Mouse (Mus musculus): ENCODE results near the gene Unc13d.
"Not testable (repeated sequence)": the region's sequence is repeated elsewhere in the genome, so short reads cannot be mapped to it uniquely, and the experiment has no call there.

Gene Unc13d

DNA sequence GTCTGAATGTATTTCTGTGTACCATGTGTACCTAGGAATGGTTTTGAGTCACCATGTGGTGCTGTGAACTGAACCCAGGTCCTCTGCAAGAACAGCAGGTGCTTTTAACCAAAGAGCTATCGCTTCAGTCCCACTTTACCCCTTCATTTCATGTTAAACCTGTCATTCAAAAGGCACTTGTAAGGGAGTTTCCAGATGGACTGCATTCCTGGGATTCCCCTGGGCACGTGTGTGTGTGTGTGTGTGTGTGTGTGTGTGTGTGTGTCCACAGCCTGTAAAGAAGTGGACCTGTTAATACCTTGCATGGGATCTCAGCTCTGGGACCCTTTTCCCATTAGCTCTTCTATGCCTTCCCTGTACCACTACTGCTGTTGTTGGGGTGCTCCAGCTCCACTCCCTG, 28.2 kb downstream of the Unc13d start:
- no peak for DNase-seq (ENCODE audit: low spot score)

DNA sequence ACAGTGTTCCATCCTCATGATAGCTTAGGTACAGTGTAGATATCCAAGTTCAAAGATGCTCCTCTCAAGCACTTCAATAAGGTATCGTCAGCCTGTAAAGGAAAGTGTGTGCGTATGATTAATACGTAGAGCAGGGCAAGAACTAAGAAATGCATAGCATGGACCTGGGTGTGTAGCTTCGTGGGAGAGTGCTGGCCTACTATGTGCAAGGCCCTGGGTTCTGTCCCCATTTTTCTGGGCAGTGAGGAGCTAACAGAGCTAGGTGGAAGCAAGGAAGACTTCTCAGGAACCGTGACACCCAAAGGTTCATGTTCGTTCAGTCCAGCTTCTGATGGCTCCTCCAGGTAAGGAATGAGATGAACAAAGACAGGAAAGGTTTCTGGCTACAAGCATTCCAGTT, 32.6 kb downstream of the Unc13d start:
- DNase-seq (ENCODE audit: low spot score): no peak

DNA sequence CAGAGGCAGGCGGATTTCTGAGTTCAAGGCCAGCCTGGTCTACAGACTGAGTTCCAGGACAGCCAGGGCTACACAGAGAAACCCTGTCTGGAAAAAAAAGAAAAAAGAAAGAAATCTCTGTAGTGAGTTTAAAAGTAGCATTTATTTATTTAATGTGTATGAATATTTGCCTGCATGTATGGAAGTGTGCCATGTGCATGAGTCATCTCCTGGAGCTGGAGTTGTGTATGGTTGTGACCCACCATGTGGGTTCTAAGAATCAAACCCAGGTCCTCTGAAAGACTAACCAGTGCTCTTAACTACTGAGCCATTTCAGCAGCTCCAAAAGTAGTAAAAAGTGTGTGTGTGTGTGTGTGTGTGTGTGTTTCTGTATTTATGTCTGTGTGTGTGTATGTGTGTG, 34.5 kb downstream of the Unc13d start:
- no peak for DNase-seq (ENCODE audit: low spot score)

DNA sequence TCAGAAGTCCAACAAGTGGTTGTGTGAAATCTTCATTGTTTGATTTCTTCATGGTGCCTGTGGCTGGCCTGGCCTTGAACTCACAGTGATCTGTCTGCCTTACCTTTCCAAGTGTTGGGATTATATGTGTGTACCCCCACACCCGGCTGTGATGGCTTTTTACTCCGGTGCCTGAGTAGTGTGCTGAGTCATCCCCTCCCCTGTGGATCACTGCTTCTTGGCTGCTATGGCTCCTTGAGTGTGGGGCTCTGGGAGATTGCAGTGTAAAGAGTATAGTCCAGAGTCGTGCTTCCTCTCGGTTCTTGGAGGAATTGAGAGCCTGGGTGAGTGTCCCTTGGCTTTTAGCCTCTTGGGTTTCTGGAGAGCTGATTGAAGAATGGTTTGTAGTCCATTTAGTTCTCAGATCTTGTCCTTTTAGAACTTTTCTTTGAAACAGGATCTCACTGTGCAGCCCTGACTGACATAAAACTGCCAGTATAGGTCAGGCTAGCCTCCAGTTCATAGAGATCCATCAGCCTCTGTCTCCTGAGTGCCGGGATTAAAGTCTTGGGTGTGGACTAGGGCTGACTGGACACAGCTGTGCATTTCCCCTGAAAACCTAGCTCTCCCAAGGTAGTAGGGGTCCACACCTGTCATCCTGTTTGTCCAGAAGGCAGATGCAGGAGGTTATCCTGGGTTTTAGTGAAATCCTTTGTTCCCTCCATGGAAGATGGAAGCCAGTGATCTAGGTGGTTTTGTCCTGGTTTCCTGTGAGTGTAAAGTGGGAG, 35.2 kb downstream of the Unc13d start:
- peak; percentile 27 for DNase-seq (ENCODE audit: low spot score)

DNA sequence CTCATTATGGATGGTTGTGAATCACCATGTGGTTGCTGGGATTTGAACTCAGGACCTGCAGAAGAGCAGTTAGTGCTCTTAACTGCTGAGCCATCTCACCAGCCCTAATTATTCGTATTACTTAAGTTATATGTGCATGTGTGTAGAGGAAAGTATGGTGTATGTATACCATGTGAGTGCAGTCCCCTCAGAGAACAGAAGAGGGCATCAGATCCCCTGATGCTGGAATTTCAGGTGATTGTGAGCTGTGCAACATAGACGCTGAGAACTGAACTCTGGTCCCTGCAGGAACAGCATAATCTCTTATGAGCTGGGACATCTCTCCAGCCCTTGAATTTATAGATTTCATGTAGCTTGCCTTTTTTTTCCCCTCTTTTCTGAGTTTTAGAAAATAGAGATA, 35.9 kb downstream of the Unc13d start:
- no peak for DNase-seq (ENCODE audit: low spot score)

DNA sequence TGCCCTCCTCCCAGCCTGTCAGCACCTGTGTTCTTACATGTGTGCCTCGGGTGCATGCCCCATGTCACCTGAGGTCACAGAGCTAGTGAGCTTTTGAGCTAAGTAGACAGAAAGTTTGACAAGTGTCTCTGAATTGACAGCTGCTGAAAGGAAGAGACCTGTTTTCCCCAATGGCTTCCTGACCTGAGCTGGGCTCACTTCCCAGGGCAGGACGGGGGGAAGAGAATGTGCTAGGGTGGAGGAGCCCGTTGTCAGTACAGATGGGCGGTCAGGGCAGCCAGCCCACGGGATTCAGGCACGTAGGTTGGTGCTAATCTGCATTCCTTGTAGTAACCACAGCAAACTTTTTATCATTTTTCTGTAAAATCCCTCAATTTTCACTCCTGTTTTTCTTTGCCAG, 37.2 kb downstream of the Unc13d start:
- no peak for DNase-seq (ENCODE audit: low spot score)

DNA sequence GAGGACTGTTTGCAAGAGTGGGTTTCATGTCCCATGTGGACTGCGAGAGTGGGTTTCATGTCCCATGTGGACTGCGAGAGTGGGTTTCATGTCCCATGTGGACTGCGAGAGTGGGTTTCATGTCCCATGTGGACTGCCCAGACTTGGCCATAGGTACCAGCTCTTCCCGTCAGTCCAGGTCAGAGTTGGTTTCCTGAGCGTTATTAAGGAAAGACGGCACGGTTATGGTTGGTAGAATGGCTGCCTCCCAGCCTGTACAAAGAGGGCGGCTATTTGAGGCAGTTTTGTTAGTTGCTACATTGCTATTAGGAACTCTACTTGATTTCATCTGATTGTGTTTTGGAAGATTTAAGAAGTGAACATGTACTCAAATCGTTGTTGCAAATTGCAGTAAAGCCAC, 39.9 kb downstream of the Unc13d start:
- DNase-seq (ENCODE audit: low spot score): no peak

DNA sequence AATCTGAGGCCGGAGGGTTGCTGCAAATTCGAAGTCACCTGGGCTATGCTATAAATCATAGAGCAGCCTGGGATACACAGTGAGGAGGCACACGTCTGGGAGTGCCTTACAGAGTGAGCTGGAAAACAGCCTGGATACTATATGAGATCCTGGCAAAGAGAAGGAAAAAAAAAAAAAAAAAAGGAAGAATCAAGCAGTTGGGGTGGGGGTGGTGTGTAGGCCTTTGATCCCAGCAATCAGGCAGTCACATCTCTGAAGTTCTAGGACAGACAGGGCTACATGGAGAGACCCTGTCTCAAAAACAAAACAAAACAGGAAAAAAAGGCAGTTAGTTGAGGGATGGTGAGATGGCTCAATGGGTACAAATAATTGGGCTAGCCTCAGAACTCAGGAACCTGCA, 41.1 kb downstream of the Unc13d start:
- no peak for DNase-seq (ENCODE audit: low spot score)

DNA sequence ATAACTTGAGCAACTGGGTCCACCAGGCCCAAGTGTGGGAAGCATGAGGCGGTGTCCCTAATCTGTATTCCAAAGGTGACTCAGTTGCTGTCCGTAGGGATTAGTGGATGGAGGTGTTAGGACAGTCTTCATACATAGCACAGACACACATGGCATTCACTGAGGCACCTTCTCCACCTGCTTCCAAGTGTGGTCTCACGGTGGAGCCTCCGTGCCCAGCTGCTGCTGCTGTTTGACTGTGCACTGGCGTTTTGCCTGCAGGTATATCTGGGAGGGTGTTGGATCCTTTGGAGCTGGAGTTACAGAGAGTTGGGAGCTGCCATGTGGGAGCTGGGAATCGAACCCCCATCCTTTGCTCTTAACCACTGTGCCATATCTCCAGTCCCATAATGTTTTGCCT, 43.2 kb downstream of the Unc13d start:
- no peak for DNase-seq (ENCODE audit: low spot score)

DNA sequence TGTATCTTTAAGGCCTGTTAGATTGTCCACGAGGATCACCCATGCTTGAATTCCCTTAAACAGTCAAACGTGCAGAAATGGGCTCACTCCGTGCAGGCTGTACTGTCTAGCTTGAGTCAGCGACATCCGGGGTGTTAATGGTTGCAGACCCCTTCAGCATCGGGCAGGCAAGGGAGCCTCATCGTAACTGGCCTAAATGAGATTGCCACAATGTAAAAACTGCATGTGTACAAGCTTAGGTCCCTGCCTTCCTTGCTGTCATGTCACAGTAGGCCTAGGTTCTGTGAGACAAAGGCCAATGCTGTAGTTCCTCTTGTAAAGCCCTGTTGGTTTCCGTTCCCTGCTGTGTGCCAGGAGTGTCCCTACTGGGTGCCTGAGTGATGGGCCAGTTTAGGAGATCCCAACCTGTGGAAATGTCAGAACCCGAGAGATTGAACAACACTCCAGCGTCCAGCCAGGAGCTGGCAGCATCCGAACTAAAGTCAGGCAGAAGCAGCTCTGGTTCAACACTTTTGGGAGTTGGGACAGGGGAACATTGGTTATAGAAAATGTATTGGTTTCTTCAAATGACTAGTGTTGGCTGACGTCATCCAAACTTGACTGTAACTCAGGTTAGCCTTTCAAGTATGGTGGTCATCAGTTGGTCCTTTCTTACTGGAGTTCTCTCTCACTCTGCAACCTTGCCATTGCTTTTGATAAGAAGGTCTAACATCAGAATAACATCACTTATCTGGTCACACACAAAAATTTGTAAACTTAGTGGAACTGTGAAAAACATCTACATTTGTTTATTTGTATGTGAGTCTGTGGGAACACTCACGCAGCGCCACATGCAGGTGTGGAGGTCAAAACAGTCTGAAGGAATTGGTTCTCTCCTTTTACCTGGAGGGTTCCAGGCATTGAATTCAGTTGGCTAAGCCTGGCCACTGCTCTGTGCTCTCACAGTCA, 46.6 kb downstream of the Unc13d start:
- DNase-seq (ENCODE audit: low spot score): no peak

DNA sequence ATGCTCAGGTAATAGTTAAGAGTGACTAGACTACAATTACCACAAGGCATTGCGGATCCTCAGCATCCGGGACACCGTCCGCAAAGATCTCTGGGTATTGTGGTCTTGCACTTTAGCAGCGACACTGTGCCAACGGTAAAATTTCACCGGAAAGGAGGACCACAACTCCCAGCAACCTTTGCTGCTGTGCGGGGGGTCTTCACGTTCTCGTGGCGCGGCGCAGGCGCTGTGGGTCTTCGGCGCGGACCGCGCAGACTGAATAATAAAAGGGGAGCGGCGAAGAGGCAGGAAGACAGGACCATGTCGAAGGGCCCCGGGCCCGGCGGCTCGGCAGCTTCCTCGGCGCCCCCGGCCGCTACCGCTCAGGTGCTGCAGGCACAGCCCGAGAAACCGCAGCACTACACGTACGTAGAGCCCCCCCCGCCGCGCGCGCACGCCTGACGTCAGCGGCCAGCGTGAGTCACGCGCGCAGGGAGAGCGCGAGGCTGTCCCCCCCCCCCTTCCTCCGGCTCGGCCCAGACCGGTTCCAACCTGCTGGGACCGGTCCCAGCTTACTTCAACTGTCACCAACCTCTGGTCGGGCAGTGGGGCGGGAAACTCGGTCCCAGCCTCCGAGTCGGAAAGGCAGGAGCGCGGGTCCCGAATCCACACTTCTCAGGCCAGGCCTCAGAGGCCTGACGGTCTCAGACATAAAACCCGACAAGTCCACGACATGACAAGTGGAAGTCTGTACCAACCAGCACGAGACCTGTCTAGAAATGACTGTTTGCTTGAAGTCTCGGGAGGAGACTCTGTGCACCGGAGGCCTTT, 47.5 kb downstream of the Unc13d start, which contains the start of gene Unk:
Gene Unk (plus strand): TSS at position 235 of the 810 bp plus-strand sequence.
- peak; percentile 99 for DNase-seq (ENCODE audit: low spot score)

DNA sequence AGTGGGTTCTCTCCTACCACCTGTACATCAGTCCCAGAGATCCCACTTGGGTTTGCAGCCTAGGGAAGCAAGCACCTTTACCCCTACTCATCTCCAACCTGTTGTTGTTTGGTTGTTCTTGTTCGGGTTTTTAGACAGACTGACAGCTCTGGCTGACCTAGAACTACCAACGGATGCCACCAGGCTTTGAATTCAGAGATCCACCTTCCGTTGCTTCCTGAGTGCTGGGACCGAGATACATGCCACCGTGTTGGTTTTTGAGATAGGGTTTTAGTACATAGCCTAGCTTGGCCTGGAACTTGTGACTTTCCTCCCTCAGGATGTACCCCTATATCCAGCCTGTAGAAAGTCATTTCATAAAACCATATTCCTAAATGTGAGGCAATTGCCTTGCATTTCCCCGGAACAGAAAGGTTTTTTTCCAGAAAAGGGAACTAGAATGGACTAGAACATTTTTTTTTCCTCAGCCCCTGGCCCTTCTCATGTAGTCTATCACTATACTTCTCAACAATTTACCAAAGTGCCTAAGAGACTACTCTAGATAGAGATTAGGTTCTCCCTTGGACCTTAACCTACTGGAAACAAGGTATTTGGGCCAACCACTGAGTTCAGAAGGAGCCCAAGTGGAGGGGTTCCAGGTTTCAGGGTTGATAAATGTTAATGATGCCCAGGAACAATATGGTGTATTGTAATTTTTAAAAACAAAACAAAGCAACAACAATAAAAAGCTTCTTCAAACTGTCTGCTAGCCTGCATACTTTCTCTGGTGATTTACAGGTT, 48.5 kb downstream of the Unc13d start:
- DNase-seq (ENCODE audit: low spot score): no peak

DNA sequence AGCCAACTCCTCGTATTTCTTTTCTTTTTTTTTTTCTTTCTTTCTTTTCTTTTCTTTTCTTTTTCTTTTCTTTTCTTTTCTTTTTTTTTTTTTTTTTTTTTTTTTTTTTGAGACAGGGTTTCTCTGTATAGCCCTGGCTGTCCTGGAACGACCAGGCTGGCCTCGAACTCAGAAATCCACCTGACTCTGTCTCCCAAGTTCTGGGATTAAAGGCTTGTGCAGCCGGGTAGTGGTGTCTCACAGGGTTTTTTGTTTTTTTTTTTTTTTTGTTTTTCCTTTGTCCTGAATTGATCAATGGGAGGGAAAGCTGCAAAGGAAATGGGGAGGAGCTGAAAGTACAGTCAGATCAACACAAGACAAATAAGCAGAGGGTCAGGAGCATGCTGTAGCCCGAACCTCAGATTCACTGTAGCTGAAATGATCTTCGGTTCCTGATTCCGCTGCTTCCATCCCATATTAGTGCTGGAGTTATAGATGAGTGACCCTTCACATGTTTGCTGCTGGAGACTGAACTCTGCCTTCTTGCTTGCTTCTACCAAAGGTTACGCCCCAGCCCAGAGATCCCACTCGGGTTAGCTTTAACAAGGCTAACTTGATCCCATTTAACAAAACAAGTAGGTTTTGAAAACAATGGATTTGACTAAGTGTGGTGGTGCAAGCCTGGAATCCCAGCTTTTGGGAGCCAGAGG, 49.4 kb downstream of the Unc13d start:
- DNase-seq (ENCODE audit: low spot score): no peak

DNA sequence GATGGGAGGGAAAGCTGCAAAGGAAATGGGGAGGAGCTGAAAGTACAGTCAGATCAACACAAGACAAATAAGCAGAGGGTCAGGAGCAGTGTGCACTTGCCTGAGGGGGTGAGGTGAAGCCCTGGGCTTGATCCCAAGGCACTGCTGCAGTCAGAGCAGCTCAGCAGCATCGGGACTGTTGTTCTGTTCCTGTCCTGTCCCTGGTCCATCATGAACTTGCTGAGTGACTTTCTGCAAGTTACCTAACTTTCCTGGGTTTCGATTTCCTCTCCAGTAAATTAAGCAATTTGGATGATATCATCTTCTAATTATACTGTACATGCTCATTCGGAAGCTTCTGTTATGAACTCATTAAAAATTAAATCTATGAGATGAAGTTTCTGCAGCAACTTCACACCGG, 50.0 kb downstream of the Unc13d start, which contains the start of gene H3f3b:
Gene H3f3b (minus strand): TSS at position 207 of the 400 bp plus-strand sequence.
- DNase-seq (ENCODE audit: low spot score): no peak

DNA sequence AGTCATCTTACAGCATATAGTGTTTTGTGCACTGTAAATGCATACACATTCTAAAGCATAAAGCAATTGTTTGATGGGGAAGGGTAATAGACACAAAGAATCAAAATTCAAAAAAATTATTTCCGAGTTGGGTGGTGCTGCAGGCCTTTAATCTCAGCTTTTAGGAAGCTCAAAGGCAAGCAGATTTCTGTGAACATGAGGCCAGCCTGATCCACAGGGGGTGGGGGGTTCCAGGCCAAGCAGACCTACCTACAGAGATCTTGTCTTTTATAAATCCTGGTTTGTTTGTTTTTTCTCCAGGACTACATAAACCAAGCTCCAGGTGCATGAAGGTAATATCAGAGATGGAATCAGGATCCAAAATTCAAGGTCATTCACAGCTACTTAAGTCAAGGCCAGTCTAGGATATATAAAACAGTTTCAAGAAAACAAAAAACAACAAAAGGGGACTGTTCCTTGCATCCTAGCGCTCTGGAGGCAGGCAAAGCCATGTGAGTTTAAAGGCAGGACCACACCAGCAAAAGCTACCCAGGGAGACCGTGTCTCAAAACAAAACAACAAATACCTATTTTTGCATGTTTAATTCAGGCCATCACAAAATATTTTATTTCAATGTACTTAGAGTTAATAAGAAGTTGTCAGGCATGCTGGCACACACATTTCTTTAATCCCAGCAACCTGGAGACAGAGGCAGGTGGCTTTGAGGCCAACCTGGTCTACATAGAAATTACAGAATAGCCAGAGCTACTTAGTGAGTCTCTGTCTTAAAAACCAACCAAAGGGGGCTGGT, 52.5 kb downstream of the Unc13d start:
- no peak for DNase-seq (ENCODE audit: low spot score)

DNA sequence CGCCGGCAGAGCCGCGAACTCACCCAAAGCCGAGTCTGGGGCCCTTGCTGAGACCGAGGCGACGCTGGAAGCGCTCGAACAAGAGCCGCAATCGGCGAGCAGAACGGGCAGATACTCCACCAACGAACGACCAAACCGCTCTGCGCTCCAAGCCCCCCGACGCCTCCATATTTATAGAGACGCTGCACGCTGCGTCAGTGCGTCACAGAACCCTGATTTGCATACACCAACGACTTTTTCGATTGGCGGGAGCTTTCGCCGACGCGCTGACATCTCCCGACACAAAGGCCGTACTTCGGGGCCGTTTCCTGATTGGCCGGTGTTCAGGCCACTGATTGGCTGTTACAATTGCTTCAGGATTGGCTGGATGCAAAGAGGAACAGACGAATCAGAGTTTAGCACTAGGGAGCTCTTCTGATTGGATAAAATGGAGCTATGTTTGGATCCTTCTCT, 53.4 kb downstream of the Unc13d start:
- DNase-seq (ENCODE audit: low spot score): peak; percentile 98

DNA sequence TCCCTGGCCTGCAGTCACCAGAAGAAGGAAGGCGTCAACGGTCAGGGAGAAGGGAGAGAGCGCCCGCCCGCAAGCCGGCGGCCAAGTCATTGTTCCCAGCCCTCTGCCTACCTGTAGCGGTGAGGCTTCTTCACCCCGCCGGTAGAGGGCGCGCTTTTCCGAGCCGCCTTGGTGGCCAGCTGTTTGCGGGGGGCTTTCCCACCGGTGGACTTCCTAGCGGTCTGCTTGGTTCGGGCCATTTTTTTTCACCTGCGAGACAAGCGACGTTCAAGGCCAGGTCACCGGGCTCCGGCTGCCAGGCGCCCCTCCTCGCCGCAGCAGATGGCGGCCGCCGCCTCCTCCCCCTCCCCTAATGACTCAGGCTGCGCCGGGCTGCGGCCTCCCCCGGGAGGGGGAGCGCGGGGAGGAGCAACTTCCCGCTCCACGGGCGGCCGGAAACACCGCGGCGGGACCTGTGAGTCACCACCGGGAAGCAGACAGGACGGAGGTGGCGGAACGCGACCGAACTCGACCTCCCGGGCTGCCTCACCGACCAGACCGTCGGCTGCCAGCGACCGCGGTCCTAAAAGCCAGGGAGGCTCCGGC, 53.9 kb downstream of the Unc13d start:
- DNase-seq (ENCODE audit: low spot score): no peak

DNA sequence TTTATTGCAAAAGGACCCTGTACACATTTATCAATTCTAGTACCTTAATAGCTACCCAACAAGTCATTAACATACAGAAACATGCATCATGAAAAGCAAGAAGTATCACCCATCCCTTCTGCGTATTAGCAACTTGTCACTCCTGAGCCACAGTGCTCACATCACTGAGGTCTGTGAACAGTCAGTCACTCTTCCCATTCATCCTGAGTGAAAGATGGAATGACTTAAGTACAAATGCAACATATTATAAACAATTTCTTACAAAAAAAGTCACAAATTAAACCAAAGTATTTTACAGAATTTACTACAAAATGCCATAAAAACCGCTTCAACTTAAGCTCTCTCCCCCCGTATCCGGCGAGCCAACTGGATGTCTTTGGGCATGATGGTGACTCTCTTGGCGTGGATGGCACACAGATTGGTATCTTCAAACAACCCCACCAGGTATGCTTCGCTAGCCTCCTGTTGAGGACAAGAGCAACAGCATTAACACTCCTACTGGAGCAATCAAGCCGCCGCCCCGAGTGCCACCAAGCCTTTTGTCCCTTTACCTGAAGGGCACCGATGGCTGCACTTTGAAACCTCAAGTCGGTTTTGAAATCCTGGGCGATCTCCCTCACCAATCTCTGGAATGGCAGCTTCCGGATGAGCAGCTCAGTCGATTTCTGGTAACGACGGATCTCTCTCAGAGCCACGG, 54.5 kb downstream of the Unc13d start:
- DNase-seq (ENCODE audit: low spot score): not testable (repeated sequence)

DNA sequence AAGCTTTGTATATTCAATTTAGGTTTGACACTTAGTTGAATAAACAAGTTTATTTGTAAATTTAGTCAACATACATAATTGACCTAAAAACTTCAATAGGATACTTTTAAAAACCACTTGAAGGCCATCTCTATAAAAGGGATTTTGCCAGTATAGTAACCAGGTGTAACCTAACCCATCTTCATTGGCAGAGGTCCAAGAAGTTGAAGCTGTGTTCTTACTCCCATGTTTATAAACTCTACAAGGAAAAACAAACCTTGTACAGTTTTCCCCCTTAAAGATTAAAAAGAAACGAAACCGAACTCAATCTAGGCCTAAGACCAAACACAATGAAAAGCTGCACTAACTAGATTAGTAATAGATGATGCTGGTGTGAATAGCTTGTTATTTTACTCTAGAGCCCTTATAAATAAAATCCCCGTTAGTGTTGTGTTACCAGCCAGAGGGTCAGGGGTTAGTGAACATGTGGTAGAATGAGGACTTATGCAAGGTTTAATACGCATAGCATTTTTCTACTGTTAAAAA, 55.4 kb downstream of the Unc13d start:
- no peak for DNase-seq (ENCODE audit: low spot score)

Measured in yolk sac, embryonic 10.5 days (tissue).